Mouse (Mus musculus) gastrocnemius, postnatal 36 days (tissue): Measurements from ENCODE around the gene Ptpn6. TPM values are rescaled to one million over a fixed set of nuclear protein-coding genes. Genes with fewer than 3 reads are reported as not detected.
"Not testable (repeated sequence)": the region's sequence is repeated elsewhere in the genome, so short reads cannot be mapped to it uniquely, and the experiment has no call there.

ENCODE experiments used
- DNase-seq, 2 experiments: peaks; one replicate each; pipeline ENCODE4 v3.0.0; 2022
- intact Hi-C: fragments of 180-260 bp; cut with DNase I; formaldehyde crosslinking; loops from one replicate; pipeline ENCODE4 v1.15.1; 2025
- total RNA-seq, 2 experiments: library from RNA; stranded (reverse); gene quantifications; 2 replicates each; pipeline ENCODE4 v1.2.3; 2021

The Ptpn6 gene
- total RNA-seq, 2 experiments from 2014 or later = 0.64 to 2.5 TPM

DNA sequence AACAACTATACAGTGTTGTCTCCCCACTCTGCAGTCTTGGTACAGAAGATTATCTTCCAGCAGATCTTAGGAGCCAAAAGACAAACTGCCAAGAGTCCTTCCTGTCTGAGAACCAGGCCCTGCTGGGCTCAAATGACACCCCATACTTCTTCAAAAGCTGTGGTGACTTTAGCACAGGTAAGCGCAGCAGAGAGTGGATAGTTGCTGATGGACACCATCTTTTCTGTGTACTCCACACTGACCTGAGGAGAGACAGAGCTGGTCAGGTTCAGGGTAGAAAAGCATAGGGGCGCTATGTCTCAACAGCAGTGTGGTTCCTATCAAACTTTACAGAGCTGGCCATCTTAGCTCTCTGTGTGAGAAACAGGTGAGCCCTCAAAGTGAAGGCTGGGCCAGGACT is 34.1 kb downstream of the Ptpn6 start:
- no peak for DNase-seq
- intact Hi-C loops = no loop called here

DNA sequence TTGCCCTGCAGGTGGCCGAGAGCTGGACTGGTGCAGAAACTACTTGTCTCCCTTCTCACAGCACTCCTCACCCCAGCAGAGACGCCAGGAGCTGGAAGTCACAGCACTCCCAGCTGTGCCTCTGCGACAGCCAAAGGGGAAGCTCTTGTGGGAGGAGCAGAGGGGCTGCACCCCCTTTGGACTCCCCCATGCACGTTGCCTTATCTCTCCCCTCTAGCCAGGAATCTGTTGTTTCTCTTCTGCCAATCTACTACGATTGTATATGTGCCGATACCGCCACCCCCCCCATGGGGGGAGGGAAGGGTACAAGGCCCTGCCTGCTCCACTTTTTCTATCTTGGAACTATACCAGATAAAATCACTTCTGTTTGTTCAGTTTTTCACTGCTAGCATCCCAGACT is 34.7 kb downstream of the Ptpn6 start:
- DNase-seq = no peak
- intact Hi-C loops = no loop called here

DNA sequence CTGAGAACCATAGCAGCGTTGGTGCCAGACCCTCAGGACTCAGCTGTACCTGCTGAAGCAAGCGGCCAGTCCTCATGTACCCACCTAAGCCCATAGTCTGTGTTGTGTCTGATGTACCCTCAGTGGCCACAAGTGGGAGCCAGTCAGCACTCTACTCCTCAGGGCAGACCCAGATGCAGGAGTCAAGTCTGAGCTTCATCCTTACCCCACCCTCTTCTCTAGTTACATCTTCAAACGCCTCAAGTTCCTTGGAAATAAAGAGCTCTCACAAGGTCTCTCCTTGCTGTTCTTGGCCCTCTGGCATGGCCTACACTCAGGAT is 35.8 kb downstream of the Ptpn6 start:
- intact Hi-C loops = no loop called here
- DNase-seq = peak; percentile 34 to 58

GRCm38 (mm10) chr6:124702102-124702783 is 36.3 kb downstream of the Ptpn6 start:
- no peak for DNase-seq
- intact Hi-C loops = no loop called here

GRCm38 (mm10) chr6:124701338-124701737 is 37.2 kb downstream of the Ptpn6 start:
- no peak for DNase-seq
- intact Hi-C loops = loop anchor here (2.0 kb wide), 1 partner anchor 41 kb away; no protein-coding TSS in a partner anchor

DNA sequence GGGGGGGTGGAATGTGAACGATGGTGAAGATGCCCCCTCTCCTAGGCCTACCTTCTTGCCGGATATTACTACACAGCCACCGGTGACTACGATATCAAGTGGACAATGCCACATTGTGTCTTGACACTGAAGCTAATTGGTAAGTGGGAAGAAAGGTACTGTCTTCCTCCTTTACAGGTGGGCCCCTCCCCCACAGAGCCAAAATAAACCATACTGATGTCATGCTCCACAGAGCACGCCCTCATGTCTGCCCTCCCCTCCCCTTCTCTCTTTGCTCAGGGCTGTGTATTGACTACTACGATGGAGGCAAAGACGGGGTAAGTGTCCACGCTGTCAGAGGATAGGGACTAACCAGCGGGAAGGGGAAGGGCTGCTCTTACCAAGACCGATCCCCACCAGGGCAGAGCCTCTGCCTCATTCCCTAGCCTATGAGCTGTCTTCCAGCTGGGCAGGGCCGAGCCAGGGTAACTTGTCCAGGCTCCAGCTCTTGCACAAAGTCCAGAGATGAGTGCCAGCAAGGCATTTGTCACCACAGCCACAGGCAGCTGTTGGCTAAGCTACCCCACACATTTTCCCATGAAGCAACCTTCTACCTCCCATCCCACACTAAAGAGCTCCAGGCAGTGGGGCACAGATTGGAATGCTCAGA is 38.4 kb downstream of the Ptpn6 start:
- intact Hi-C loops = loop anchor here (2.0 kb wide), 1 partner anchor 39 kb away; no protein-coding TSS in a partner anchor

DNA sequence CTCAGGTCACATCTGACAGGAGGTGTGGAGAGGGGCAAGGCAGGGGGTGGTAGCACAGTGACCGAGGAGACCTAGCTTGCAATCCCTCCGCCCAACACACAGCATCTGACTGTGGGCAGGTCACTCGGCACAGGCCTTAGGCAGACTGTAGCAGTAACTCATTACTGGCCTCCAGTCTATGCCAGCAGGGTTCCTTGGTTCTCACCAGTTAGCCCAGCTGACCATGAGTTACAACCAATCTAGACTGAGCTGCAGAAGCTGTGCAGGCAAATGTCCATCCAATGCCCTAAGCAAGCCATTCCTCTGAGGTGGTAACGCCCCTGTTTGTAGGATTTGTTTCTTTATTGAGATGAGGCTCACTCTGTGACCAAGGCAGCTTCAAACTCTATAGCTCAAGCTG is 39.1 kb downstream of the Ptpn6 start:
- intact Hi-C loops = no loop called here
- DNase-seq = no peak

More for the DNA sequence above, 38.4 kb downstream of the Ptpn6 start:
- peak; percentile 62 to 64 for DNase-seq

GRCm38 (mm10) chr6:124698751-124699150 is 39.8 kb downstream of the Ptpn6 start:
- no peak for DNase-seq
- intact Hi-C loops = no loop called here

- no peak for DNase-seq
- intact Hi-C loops = no loop called here
These were observed 41.9 kb downstream of the Ptpn6 start for GRCm38 (mm10) chr6:124696441-124697150.

GRCm38 (mm10) chr6:124694166-124694955 is 44.2 kb downstream of the Ptpn6 start:
- intact Hi-C loops = no loop called here
- no peak for DNase-seq

GRCm38 (mm10) chr6:124693243-124693981 is 45.1 kb downstream of the Ptpn6 start:
- DNase-seq = no peak
- intact Hi-C loops = no loop called here

DNA sequence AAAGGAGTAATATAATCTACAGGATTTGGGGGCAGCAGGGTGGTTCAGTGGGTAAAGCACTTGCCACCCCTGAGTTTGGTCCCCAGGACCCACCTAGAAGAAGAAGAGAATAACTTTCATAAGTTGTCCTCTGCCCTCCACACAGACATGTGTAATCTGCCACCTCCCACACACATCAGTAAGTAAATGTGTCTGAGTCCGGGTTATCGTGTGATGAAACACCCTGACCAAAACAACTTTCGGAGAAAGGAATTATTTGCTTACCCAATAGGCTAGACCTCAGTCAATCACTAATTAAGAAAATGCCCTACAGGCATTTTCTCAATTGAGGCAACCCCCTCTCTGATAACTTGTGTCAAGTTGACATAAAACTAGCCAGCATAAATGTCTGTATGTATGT is 48.0 kb downstream of the Ptpn6 start:
- intact Hi-C loops = no loop called here
- DNase-seq = no peak

DNA sequence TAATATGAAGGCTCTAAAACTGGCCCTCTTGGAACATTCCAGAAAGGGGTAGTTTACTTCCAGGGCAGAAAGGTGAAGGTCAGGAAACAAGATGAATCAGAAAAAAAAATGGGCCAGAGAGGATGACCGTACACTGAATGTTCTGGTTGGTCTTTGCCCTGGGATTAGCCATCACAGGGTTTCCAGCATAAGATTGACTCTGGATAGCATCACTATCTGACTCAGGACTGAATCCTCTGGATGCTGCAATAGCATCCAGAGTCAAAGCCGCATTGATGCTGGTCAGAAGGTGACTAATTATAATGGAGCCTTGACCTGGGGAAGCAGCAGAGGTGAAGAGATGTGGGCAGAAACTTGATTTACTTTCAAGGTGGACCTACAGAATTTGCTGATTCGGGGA is 49.5 kb downstream of the Ptpn6 start:
- no peak for DNase-seq
- intact Hi-C loops = no loop called here

- DNase-seq = no peak
These were observed 50.3 kb downstream of the Ptpn6 start for GRCm38 (mm10) chr6:124688151-124688758.

DNA sequence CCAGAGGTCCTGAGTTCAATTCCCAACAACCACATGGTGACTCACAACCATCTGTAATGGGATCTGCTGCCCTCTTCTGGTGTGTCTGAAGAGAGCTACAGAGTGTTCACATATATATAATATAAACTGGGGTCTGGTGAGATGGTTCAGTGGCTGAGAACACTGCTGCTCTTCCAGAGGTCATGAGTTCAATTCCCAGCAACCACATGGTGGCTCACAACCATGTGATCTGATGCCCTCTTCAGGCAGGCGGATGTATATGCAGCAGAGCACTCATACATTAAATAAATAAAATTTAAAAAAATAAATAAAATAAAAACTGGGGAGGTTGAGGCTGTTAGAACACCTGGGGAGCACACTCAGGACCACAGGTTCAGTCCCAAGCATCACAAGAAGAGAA is 51.9 kb downstream of the Ptpn6 start:
- DNase-seq, intact Hi-C loops: not testable (repeated sequence)

More at GRCm38 (mm10) chr6:124688151-124688758, 50.3 kb downstream of the Ptpn6 start:
- intact Hi-C loops = no loop called here

DNA sequence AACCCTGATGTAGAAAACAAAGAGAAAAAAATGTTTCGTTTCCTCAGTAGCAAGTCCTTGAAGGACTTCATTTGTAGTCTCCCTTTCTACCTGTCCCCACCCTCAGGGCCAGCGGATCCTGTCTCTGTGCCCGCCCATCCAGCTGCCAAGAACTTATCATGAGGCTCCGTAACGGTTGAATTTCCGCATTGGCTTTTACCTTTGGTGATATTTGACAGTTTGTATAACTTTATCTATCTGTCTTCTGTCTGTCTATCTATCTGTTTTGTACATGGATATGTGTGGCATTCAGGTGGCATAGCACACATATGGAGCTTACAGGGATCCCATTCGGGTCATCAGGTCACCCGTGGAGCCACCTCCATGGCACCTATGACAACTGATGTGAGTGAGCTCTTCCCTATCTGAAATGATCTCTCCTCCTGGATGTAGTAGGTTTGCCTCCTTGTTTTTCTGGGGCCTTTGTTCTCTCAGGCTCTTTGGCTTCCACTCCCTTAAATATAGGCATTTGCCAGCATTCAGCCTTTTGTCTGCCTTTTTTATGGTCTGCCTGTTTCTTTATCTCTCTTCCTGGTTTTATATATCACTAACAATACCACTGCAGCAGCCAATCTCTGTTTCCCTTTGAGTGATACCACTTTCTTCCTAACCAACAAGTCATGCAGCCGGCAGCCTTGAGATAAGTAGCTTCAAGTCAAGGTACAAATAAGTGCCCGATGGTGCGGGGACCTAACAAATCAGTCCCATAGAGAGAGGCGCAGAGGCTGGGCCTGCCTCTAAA is 52.7 kb downstream of the Ptpn6 start:
- intact Hi-C loops = no loop called here
- DNase-seq = no peak

DNA sequence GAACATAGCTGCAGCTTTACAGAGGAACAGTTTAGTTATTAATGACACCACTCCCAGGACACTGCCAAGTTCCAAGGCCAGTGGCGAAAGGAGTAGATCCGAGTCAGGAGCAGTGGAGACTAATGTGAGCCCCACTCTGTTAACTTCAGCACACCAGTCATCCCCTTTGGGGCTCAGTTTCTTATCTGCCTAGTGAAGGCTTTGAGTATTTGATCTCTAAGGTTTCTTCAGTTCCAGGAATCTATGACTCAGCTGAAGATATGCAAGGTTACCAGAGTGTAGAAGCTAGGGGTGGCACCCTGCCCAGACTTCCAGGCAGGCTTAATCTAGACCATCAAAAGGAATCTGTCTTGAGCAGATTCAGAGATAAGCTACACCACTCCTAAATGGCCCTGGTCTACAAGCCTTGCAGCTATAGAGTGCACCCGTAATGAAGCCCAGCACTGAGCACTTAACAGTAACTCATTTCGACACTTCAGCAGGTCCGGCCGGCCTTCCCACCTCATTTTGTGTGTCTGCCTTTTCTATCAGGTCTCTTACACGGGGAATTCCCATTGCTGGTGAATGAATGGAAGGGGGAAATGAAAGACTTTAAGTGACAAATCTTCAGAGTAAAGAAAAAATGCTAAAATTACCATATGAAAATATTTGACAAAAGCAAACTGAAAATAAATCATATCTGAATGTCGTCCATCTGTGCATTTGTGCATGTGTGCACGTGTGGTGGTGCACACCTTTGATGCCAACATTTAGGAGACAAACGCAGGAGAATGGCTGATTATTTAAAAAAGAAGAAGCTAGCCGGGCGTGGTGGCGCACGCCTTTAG is 54.7 kb downstream of the Ptpn6 start:
- DNase-seq = peak in 1 of 2 experiments; percentile 30
- intact Hi-C loops = no loop called here

DNA sequence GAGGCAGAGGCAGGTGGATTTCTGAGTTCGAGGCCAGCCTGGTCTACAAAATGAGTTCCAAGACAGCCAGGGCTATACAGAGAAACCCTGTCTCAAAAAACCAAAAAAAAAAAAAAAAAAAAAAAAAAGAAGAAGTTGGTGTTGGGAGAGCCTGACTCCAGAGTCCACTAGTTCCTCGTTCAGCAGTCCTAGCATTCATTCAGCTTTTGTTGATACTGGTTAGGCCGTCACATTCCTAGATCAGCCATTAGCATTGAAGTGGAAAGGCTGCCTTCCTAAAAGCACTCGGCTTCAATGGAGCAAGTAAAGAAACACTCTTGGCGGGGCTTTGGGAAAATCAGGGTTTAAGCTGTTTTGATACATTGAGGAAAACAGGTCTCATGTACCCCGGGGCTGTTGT is 56.2 kb downstream of the Ptpn6 start:
- DNase-seq, intact Hi-C loops: not testable (repeated sequence)
